Mouse (Mus musculus): ENCODE data around the gene Retreg3.

The Retreg3 gene

DNA sequence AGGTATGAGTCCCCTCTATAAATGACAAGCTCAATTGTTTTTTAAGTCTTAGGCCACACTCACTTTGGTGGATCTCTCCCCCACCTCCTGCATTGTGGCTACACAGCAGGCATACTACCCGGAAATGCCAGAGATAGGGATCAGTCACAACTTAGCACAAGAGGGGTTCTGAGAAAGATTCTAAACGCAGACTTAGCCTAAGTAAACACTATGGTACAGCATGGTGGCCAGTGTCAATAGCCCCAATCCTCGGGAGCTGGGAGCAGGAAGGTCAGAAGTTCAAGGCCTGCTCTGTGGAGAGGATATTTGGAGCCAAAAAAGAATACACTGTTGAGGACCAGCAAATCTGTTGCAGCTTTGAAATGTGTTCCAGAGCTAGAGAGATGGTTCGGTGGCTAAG, 1.6 kb downstream of the Retreg3 start:
- no peak for DNase-seq (ENCODE audit: low spot score)

DNA sequence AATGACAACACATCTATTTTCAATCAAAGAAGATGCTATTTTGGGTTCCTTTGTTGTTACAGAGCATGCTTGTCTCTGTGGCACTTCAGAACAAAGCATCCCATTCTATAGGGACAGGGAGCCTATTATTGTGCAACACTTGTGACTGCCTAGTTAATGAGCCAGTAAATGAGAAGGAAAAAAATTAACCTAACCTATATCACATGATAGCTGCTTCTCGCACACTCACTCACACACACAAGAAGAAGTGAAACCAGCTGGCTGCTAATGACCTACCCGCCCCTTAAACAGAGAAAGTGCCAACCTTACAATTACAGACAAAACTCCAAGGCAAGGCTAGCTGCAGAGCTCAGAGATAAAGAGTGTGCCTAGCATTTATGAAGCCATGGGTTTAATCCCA, 4.1 kb downstream of the Retreg3 start:
- DNase-seq (ENCODE audit: low spot score), result peak; percentile 35

DNA sequence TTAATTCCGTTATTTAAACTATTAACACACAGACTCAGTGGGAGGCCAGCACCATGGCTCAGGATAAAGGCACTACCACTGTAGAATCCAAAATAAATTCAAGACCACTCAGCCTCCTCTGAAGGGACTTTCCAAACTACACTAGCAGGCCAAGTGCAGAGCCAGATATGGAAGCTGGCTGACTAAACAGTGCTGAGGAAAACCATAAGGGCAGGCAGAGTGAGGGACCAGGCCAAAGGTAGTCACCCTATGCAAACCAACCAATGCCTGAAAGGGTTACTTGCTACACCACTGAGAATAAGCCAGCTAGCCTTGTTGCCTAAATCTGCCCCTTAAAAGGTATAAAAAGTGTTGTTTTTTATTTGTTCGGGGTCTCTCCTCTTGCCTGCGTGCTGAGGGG, 7.5 kb downstream of the Retreg3 start:
- no peak for DNase-seq (ENCODE audit: low spot score)

DNA sequence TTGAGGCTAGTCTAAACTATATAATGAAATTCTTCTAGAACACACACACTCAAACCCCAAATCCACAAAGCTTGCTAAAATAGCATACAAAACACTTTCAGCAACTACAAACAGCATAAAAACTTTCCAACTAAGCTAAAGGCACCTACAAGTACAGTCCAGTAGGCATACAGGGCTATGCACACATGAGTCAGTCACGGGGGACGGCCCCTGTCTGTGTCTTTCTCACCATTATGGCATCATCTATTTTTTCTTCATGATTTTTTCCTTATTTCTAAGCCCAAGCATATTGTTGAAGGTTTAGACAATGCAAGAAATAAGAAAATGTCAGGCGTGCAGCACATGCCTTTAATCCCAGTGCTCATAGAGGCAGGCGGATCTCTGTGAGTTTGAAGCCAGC, 8.5 kb downstream of the Retreg3 start:
- DNase-seq (ENCODE audit: low spot score), result no peak

DNA sequence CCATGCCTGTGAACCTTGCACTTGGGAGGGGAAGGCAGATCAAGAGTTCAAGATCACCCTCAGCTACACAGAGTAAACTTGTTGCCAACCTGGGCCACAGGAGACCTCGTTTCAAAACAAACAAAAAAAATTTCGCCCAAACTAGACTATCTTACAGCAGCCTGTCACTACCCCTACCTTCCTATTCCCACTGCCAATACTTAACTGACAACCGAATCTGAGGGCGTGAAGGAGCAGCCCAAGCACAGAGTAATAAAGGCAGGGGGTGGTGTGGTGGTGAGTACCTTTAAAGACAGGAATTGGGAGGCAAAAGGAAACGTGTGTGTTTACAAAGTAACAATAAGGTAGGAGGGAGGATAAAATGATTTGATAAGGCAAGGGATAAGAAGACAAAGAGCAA, 9.0 kb downstream of the Retreg3 start:
- no peak for DNase-seq (ENCODE audit: low spot score)

DNA sequence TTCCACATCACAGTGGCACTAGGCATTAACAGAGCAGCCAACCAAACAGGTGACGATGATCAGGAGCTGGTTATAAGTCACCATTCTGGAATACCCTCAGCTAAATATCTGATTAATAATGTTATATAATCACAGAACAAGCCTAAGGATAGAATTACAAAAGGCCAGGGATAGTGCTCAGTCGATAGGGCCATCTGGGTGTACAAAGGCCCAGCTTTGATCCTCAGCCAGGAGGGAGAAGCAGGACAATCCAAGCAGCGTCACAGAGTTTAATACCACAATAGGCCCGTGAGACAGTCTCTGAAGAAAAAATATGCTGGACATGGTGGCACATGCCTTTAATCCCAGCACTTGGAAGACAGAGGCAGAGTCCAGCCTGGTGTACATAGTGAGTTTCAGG, 10.3 kb downstream of the Retreg3 start:
- no peak for DNase-seq (ENCODE audit: low spot score)

DNA sequence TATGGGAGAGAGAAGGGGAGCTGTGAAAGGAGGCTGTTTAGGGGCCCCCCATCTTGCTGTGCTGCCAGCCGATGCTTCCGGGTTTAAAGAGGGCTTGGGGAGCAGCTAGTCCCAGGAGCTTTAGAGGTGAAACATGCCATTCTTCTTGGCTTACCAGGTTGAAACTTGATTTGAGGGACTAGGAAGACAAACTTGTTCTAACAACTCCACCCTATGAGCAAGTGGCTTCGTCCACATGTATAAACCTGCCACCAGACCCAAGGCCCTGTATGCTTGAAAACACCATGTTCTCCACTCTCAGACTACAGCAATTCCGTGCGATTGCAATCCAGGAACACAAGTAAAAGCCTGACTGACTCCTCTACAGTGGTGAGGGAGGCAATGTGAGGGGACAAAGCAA, 16.7 kb downstream of the Retreg3 start:
- no peak for DNase-seq (ENCODE audit: low spot score)

DNA sequence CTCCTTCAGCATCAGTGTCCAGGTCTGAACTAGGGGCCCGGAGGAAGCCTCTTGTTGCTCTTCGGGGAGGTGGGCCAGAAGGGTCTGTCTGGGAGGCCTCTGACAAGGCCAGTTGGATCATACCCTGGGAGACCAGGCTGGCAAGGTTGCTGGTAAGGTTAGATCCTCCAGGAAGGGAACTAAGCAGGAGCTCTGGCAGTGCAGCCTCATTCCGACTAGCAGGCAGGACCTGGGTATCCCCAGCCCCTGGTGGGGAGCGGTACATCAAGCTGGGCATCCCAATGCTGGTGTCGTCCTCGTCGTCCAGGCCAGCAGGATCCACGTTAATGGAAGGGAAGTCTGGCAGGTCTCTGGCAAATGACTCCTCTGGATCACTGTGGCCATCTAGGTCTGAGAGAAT, 21.5 kb downstream of the Retreg3 start:
- DNase-seq (ENCODE audit: low spot score), result no peak

DNA sequence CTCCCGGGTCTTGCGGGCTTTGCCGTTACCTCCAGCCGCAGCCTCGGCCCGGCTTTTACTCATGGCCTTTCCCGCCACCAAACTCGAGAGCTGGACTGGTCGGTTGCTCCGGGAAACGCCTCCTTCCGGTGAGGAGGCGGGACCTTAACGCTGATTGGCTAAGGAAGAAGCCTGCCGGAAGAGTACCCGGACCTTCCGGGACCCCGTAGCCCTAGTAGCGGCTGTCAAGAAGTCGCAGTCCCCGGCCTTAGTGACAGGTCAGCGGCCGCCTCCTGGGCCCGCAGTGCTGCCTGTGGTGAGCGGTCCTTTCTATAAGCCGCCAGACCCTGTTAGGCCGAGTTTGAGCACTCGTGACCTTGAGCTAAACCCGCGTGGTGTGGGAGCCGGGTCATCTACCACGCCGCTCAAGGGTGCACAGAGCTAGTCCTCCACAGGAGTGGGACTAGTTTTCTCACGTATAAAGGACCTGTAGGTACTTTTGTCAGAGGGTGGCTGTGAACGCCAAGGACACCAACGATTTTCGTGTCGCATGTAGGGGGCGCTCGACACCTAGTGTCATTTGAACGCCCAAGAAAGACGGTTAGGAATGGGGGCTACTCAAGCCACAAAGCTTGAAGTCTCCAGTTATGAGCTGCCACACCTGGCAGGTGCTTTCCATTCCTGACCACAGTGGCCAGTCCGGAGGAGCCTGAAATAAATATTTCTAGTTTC, 24.2 kb downstream of the Retreg3 start, which contains the start of gene Psmc3ip:
Psmc3ip (minus strand) TSS at position 123 of the 711 bp plus-strand sequence.
- peak; percentile 91 for DNase-seq (ENCODE audit: low spot score)

DNA sequence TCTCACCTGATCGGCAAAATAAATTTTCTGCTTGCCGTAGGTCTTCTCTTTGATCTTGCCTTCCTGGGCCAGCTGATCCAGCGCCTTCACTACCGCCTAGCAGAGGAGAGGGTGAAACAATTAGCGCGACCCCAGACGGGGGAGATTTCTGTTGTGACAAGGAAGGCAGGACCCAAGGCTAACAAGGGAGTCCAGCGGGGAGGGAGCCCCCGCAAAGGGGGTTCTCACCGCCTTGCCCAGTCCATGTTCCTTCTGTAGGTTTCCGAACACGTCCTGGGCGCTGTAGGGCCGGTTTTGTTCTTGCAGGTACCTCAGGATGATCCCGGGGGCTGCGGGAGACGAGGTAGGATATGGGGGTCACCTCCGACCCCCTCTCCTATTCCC, 24.8 kb downstream of the Retreg3 start:
- DNase-seq (ENCODE audit: low spot score), result no peak

DNA sequence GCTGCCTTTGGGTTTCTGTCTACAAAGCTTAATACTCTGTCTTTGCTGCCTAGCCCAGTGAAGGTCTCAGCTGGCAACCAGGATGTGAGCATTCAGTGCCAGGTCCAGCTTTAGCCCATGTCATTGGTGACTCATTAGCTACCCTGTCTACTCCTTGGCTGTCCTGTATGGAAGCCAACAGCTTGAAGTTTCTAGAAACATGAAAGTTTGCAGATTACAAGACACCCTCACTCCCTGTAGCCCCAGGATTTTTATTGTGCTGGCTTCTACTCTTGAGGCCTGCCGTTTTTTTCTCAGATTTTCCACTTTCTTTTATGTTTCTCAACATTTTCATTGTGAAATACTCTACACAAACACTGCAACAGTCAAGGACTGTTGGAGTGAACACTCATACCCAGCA, 29.8 kb downstream of the Retreg3 start:
- no peak for DNase-seq (ENCODE audit: low spot score)

DNA sequence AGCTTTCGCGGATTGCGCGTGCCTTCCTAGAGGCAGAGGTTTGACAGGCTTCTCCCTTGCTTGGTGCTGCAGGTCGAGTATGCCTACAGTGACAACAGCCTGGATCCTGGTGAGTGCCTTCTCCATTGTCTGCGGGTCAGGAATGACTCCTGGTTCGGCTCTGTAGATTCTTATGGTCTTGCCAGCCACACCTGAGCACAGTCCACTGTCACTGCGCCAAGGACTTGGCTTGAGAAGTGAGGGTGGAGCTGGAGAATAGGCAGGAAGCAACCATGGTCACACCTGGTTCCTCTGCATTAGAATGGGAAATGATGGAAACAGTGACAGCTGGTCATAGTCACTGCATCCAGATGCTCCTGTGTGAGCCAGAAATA, 32.0 kb downstream of the Retreg3 start:
- peak; percentile 30 for DNase-seq (ENCODE audit: low spot score)

DNA sequence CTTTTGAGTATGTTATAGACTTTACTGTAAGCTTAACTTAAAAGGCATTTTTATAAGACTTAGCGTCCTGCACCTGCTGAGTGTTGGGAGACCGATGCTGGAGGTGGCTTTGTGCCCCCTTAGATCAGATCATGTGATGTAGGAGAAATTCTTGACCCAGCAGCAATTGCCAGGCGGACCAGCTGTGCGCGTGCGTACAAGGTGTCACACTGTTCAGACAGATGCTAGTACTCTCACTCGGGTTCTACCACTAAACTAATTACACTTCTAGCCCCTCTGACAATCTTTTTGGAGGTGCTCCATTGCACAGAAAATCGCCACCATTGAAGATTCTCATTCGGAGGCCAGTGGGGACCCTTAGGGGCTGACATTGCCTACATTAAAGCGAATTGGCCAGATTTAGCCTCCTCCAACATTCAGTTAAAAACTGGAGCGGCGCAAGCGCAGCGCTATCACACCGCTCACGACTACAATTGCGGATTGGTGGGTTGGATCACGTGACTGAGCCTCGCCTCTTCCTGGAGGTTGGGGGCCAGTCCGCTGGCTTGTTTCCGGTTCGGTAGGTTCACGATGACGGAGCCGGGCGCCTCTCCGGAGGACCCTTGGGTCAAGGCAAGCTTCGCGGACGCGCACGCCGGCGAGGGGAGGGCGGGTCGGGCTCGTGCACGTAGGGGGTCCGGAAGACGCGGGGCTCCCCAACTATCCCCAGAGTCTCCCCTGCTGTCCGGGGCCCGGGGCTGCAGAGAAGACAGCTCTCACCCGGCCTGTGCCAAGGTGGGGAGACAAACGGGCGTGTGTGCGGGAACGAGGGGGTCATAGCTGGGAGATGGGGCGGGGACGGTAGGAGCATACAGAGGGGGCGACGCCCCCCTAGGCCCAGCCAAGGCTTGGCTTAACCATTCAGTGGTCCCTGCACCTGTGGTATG, 32.7 kb downstream of the Retreg3 start, which contains the start of gene Mlx:
Mlx (plus strand) TSS at position 522 of the 926 bp plus-strand sequence.
- DNase-seq (ENCODE audit: low spot score), result peak; percentile 92

DNA sequence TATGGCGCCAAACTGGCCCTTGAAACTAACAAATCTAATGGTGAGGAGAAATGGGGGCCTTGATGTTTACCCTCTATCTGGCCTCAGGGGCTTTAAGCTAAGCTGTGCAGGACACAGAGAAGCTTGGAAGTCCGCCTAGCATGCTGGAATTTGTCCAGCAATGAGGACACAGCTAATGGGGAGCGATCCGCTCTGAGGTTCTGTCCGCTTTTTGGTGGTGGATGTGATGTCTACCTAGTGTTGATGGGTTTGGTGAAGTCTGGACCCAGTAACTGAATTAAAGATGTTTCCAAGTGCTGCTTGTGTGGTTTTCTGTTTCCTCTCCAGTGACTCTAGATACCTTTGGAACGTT, 33.4 kb downstream of the Retreg3 start:
- DNase-seq (ENCODE audit: low spot score), result no peak

DNA sequence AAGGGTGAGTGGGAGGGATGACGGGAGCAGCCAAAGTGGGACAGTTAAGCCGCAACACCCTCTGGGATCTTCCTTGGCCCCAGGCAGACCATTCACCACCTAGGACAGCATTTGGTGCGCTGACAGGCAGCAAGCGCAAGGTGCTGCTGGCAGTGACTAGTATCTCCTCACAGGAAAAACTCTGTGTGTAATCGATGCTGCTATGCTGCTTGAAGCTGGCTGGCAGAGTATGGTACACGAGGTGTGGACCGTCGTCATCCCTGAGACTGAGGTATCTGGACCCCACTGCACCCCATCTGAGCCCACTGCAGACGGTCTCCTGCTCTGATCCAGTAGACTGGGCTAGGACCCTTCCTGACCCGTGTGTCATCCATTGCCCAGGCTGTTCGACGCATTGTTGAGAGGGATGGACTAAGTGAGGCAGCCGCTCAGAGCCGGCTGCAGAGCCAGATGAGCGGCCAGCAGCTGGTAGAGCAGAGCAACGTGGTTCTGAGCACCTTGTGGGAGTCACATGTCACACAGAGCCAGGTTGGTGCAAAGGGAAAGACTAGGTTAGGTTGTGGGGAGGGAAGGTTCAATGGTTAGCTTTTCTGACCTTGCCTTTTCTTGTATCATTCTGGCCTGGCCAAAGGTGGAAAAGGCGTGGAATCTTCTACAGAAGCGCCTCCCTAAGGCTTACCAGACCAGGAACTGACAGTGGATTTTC, 33.9 kb downstream of the Retreg3 start:
- DNase-seq (ENCODE audit: low spot score), result no peak

DNA sequence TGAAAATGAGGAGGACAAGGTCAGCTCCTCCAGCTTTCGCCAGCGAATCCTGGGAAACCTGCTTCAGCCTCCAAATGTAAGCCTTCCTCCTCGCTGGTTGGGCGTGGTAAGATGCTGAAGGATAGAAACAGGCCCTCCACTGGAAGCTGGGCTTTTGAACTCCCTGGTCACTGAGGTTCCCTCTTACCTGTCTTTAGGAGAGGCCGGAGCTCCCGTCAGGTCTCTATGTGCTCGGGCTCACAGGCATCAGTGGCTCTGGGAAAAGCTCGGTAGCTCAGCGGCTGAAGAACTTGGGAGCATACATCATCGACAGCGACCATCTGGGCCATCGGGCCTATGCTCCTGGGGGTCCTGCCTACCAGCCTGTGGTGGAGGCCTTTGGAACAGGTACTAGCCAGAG, 34.9 kb downstream of the Retreg3 start:
- no peak for DNase-seq (ENCODE audit: low spot score)

DNA sequence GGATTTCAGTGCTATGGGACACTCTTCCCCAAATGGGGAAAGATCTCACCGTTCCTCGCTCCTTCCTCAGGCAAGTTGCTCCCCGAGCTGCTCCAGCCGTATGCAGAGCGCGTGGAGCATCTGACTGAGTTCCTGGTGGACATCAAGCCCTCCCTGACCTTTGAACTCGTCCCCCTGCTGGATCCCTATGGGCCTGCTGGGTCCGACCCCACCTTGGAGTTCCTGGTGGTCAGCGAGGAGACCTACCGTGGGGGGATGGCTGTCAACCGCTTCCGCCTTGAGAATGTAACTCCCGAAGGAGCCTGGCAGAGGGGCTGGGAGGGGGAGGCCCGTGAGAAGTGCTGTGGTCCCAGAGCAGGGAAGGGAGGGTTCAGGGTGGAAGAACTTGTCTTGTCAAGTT, 35.4 kb downstream of the Retreg3 start:
- no peak for DNase-seq (ENCODE audit: low spot score)

DNA sequence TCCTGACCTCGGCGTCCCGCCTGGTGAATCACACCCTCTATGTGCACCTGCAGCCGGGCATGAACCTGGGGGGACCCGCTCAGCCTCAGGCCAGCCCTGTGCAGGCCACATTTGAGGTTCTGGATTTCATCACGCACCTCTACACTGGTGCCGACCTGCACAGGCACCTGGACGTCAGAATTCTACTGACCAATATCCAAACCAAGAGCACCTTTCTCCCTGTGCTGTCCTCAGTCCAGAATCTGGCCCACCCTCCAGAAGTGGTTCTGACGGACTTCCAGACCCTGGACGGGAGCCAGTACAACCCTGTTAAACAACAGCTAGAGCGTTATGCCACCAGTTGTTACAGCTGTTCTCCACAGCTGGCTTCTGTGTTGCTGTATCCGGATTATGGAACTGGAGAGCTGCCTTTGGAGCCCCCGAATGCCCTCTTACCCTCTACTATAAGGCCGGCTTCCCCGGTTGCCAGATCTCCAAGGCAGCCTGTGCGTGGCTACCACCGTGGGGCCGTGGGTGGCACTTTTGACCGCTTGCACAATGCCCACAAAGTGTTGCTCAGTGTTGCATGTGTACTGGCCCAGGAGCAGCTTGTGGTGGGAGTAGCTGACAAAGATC, 36.5 kb downstream of the Retreg3 start:
- DNase-seq (ENCODE audit: low spot score), result peak; percentile 55

DNA sequence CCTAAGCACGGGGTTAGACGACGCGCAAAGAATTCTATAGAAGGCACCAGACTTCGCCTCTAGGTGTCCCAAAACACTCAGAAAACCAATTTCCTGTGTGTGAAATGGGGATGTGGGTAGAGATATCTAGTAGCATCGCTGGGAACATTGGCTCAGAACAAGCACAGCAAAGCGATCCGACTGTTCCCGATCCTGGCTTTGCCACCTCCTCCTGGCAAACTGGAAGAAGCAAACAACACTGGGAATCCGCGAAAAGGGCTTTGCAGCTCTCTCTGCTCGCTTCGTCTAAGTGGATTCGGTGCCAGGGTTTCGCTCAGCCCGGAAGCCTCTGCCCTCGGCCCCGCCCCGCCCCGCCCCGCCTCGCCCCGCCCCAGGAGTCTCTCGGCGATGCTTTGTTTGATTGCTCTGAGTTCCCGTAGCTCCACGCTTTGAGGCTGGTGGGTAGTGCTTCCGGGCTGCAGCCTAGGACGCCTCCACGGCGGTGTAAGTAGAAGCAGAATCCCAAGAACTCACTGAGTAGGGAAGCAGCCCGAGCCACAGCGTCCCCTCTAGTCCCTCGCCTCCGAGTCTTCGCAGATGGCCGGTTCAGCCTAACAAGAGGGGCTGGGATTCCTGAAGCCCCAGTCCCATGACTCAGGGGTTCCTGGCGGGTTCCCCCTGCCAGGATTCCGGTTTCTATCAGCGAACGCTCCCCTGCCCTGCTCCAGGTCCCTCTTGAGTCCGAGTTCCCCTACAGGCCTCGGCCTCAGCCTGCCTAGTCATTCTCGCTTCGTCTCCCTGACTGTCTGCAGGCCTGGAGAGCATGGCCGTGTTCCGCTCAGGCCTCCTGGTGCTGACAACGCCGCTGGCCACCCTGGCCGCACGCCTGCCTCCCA, 37.2 kb downstream of the Retreg3 start, which contains the start of gene Coasy:
Coasy (plus strand) TSS at position 358 of the 875 bp plus-strand sequence.
- DNase-seq (ENCODE audit: low spot score), result peak; percentile 93

DNA sequence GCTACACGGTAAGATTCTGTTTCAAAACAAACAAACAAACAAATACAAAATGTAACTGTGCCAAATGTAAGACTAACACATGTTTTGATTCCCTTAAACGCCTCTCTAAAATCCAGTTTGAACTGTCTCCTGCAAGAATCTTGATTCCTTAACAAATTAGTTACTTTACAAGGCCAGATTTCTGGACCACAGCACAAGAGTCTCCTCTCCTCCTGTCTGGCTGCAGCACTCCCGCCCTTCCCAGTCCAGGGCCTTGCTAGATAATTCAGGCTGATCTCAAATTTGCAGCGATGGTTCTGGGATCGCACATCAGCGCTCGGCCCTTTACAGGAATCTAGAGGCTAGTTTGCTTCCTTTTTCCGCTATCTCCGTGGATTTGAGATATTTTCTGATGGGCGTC, 38.0 kb downstream of the Retreg3 start:
- DNase-seq (ENCODE audit: low spot score), result peak; percentile 49

DNA sequence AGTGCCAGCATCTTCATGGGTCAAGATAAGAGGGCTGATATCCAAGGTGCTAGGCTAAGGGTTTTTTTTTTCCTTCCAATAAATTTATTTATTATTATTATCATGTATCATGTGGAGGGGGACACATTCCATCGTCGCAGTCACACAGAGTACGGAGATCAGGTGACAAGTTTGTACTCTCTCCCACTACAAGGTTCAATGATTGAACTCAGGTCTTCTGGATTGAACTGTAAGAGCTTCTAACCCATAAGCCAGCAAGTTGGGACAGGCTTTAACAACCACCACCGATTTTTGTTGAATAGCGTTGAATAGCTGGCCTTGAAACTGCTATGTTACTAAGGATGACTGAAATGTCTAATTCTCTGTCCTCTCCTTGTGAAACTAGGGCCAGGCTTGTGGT, 39.3 kb downstream of the Retreg3 start:
- no peak for DNase-seq (ENCODE audit: low spot score)

Data from MN1 (cell line).